Mouse (Mus musculus) MEL (cell line): ENCODE results near the gene Recql5.

ENCODE experiments used
- EP300 ChIP-seq, 2 experiments: IDR thresholded peaks; 2 replicates each; pipeline ENCODE4 v1.6.1; 2011; ENCODE audit warnings: improper control_type of control experiment in 2 of 2, low read length in 2 of 2, low read depth in 1 of 2, mild to moderate bottlenecking in 1 of 2
- POLR2A ChIP-seq, 2 experiments: IDR thresholded peaks; 2 replicates each; pipeline ENCODE4 v1.6.1; 2011 to 2012; ENCODE audit warnings: low read length in 2 of 2, mild to moderate bottlenecking in 2 of 2, control low read depth in 1 of 2, improper control_type of control experiment in 1 of 2, low read depth in 1 of 2, moderate library complexity in 1 of 2; ENCODE audit not compliant: control insufficient read depth in 1 of 2, insufficient read depth in 1 of 2, poor library complexity in 1 of 2
- RCOR1 ChIP-seq: IDR thresholded peaks from 2 replicates; pipeline ENCODE4 v1.6.1; 2012; ENCODE audit warnings: low read depth, mild to moderate bottlenecking, inconsistent platforms, low read length, improper control_type of control experiment

GRCm38 (mm10) chr11:115955195-115955858 lies 22.1 kb upstream of the Recql5 start:
- TF ChIP-seq EP300 (IDR thresholded peaks at IDR 0.05; ENCODE audit: low read depth in 1 of 2, low read length in 2 of 2) (no peak), RCOR1 (no peak), POLR2A (IDR thresholded peaks at IDR 0.05; ENCODE audit: control insufficient read depth in 1 of 2, insufficient read depth in 1 of 2, low read depth in 1 of 2, low read length in 2 of 2, poor library complexity in 1 of 2) (no peak)
